11 mouse cellular contexts compared by ENCODE assay signal in genomic region chr7:65734024-65734423, GRCm38 (mm10). TPM values are rescaled to one million over a fixed set of nuclear protein-coding genes. Genes with fewer than 3 reads are reported as not detected.
DNase-seq lines count a peak whose midpoint lies in the region; ATAC-seq and TF ChIP-seq lines count a peak whose summit lies in the region.
"Had no signal": no experiment of that assay in that cellular context is flagged by ENCODE, and none has a peak within 500 bp of the region (broad histone marks: within the 10 kb centered on the region; RNA-seq: fewer than 3 reads in every experiment).

No protein-coding gene starts in this region.

- no peaks in the 10 kb centered on the region for H3K36me3 ChIP-seq in forebrain, embryonic 14.5 days (ENCODE audit: control insufficient read depth, insufficient read depth, low read length)
- no peaks in the 10 kb centered on the region for H3K36me3 ChIP-seq in forebrain, embryonic 15.5 days
- no peaks in the 10 kb centered on the region for H3K36me3 ChIP-seq in lung, embryonic 14.5 days (ENCODE audit: insufficient read depth)
- H3K36me3 ChIP-seq: neural tube, embryonic 13.5 days had no signal

- DNase-seq in forebrain, embryonic 14.5 days (ENCODE audit: low spot score) = peak; percentile 22
- DNase-seq in left cerebral cortex, adult 2 months (ENCODE audit: extremely low spot score in 1 of 2, low spot score in 2 of 2) = no peak
- no peak for DNase-seq in left cerebral cortex, adult 11 months (ENCODE audit: low spot score)
- peak; percentile 34 for DNase-seq in ZHBTc4 (ENCODE audit: low read depth, low spot score)
- DNase-seq in lung, embryonic 14.5 days = peak; percentile 47
- no peak for DNase-seq in right cerebral cortex, postnatal 36 days (ENCODE audit: low spot score in 2 of 2)
- DNase-seq in layer of hippocampus, adult 9-10 months (ENCODE audit: low spot score) = no peak
- DNase-seq: thymus, postnatal 14 days had no signal

- ATAC-seq in forebrain, embryonic 14.5 days = no peak
- ATAC-seq in forebrain, embryonic 15.5 days (replicated peaks) = no peak
- ATAC-seq in lung, embryonic 14.5 days (ENCODE audit: insufficient read depth) = no peak

- WGBS in forebrain, embryonic 14.5 days = 83% methylated on average over 2 of the region's 2 CpGs
- 85% methylated on average over 2 of the region's 2 CpGs for whole genome bisulfite sequencing in forebrain, embryonic 15.5 days
- WGBS in lung, embryonic 14.5 days = 60% methylated on average over 2 of the region's 2 CpGs

- H3K9me3 ChIP-seq in forebrain, embryonic 14.5 days (replicated peaks; ENCODE audit: control insufficient read depth, low read length) = no peaks in the 10 kb centered on the region
- no peaks in the 10 kb centered on the region for H3K9me3 ChIP-seq in forebrain, embryonic 15.5 days
- no peaks in the 10 kb centered on the region for H3K9me3 ChIP-seq in lung, embryonic 14.5 days (ENCODE audit: low read depth, low read length)
- H3K9me3 ChIP-seq: neural tube, embryonic 13.5 days had no signal

- TF ChIP-seq CTCF in left cerebral cortex, adult 2 months (IDR thresholded peaks at IDR 0.05) = peak; percentile 49
- TF ChIP-seq CTCF in lung, embryonic 14.5 days (IDR thresholded peaks at IDR 0.05; ENCODE audit: low read depth) = peak; percentile 50; the same call in 1 of the 2 replicates

- H3K27ac ChIP-seq in forebrain, embryonic 14.5 days (ENCODE audit: low read depth, low read length) = no peak overlapping the region
- no peak overlapping the region for H3K27ac ChIP-seq in forebrain, embryonic 15.5 days (replicated peaks)
- no peak overlapping the region for H3K27ac ChIP-seq in left cerebral cortex, adult 2 months
- H3K27ac ChIP-seq in lung, embryonic 14.5 days (ENCODE audit: low read depth) = no peak overlapping the region
- H3K27ac ChIP-seq: neural tube, embryonic 13.5 days had no signal

- no peaks in the 10 kb centered on the region for H3K4me1 ChIP-seq in forebrain, embryonic 14.5 days (ENCODE audit: control insufficient read depth, insufficient read depth, low read length)
- no peaks in the 10 kb centered on the region for H3K4me1 ChIP-seq in forebrain, embryonic 15.5 days
- peaks cover 4% of the 10 kb centered on the region; the same call in 1 of the 2 replicates for H3K4me1 ChIP-seq in lung, embryonic 14.5 days (ENCODE audit: insufficient read depth)
- H3K4me1 ChIP-seq: neural tube, embryonic 13.5 days had no signal

- no peaks in the 10 kb centered on the region for H3K27me3 ChIP-seq in forebrain, embryonic 14.5 days (replicated peaks; ENCODE audit: control insufficient read depth, insufficient read depth, low read length)
- no peaks in the 10 kb centered on the region for H3K27me3 ChIP-seq in forebrain, embryonic 15.5 days
- no peaks in the 10 kb centered on the region for H3K27me3 ChIP-seq in lung, embryonic 14.5 days (ENCODE audit: insufficient read depth, low read length)
- H3K27me3 ChIP-seq: neural tube, embryonic 13.5 days had no signal

- intact Hi-C loops in left cerebral cortex, adult 2 months (cut with DNase I) = loop anchor here (5.0 kb wide), 1 partner anchor 323 kb away; the partner anchor contains the start of gene Snrpa1

- H3K4me2 ChIP-seq in forebrain, embryonic 14.5 days (ENCODE audit: low read length) = no peak overlapping the region
- H3K4me2 ChIP-seq in forebrain, embryonic 15.5 days (replicated peaks) = no peak overlapping the region
- no peak overlapping the region for H3K4me2 ChIP-seq in lung, embryonic 14.5 days
- H3K4me2 ChIP-seq: neural tube, embryonic 13.5 days had no signal

- H3K9ac ChIP-seq in forebrain, embryonic 14.5 days (ENCODE audit: low read length) = no peak overlapping the region
- no peak overlapping the region for H3K9ac ChIP-seq in forebrain, embryonic 15.5 days (replicated peaks)
- no peak overlapping the region for H3K9ac ChIP-seq in lung, embryonic 14.5 days
- H3K9ac ChIP-seq: neural tube, embryonic 13.5 days had no signal

- H3K4me3 ChIP-seq in forebrain, embryonic 14.5 days (ENCODE audit: low read depth, low read length) = no peak overlapping the region
- no peak overlapping the region for H3K4me3 ChIP-seq in forebrain, embryonic 15.5 days
- H3K4me3 ChIP-seq in left cerebral cortex, adult 2 months = no peak overlapping the region
- no peak overlapping the region for H3K4me3 ChIP-seq in lung, embryonic 14.5 days (ENCODE audit: low read depth, low read length)
- H3K4me3 ChIP-seq: erythroblast, embryonic 14.5 days; neural tube, embryonic 13.5 days had no signal

RNA-seq across cellular contexts. Expression of gene Tm2d3, which starts 43.1 kb away (rescaled TPM):
- polyA plus RNA-seq in forebrain, embryonic 14.5 days (2014; fragmentation: Nextera tagmentation; extraction: Ambion mirVana) = 96.9 and 109 TPM in 2 replicates
- polyA plus RNA-seq in forebrain, embryonic 15.5 days (2015; fragmentation: Nextera tagmentation; extraction: Ambion mirVana) = 82.2 and 85.3 TPM in 2 replicates
- 10 to 100 TPM; 45.4 to 53.0 TPM for total RNA-seq in left cerebral cortex, adult 2 months (2021)
- 70.4 and 76.3 TPM in 2 replicates for polyA plus RNA-seq in lung, embryonic 14.5 days (2014; fragmentation: Nextera tagmentation; extraction: Ambion mirVana)

Comparison
In these comparisons a context has a peak if more than half of its experiments do, and no peak if none do; other contexts are left out.
1. DNase-seq: peak in forebrain, embryonic 14.5 days (single experiment), ZHBTc4 (single experiment) and lung, embryonic 14.5 days (single experiment); none in left cerebral cortex, adult 2 months (0 of 2), left cerebral cortex, adult 11 months (single experiment), right cerebral cortex, postnatal 36 days (0 of 2) and layer of hippocampus, adult 9-10 months (single experiment).